Mouse (Mus musculus) neutrophil, adult 5-6 weeks (primary cell): ENCODE results near the gene Oxct1. TPM values are rescaled to one million over a fixed set of nuclear protein-coding genes. Genes with fewer than 3 reads are reported as not detected.

Experiments
- ATAC-seq: fragments of 151-379, 151-347 bp; 2 replicates; pipeline ENCODE4 v1.8.0; 2017; ENCODE audit warnings: mild to moderate bottlenecking, moderate TSS enrichment; ENCODE audit not compliant: insufficient number of reproducible peaks, poor library complexity, low FRiP score, severe bottlenecking; ENCODE audit errors: extremely low read depth
- total RNA-seq: library from RNA; stranded (forward); fragments of 200-1000 nt; gene quantifications from 2 replicates; pipeline ENCODE4 v1.2.3, GENCODE M21; 2017

Gene Oxct1
- total RNA-seq, 1 experiment from 2014 or later = 62.6 TPM

GRCm38 (mm10) chr15:4090601-4091000 lies 64.4 kb downstream of the Oxct1 start:
- no peak for ATAC-seq

GRCm38 (mm10) chr15:4092586-4092985 lies 66.4 kb downstream of the Oxct1 start:
- no peak for ATAC-seq

- no peak for ATAC-seq
Measured at GRCm38 (mm10) chr15:4100341-4100921, 74.2 kb downstream of the Oxct1 start.

- ATAC-seq = no peak
Measured at GRCm38 (mm10) chr15:4101025-4101424, 74.8 kb downstream of the Oxct1 start.

GRCm38 (mm10) chr15:4104319-4104718 lies 78.1 kb downstream of the Oxct1 start:
- no peak for ATAC-seq

- ATAC-seq = no peak
Measured at GRCm38 (mm10) chr15:4105498-4105897, 79.3 kb downstream of the Oxct1 start.

DNA sequence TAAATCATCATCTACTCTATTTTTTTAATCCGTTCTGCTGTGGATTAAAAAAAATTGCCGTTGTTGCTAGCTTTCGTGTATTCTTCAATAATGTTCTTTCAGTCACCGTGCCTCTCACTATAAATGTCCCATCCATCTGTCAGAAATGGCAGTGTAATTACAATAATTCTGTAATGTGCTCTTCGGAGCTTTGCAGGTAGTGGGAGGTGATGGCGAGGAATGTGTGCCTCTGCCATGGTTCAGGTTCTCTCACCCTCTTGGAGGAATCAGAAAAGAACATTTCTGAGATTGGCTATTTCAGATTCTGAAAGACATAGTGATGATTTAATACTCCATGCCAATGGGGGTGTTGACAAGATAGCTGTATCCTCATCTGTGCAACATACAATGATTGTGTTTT lies 93.8 kb downstream of the Oxct1 start:
- no peak for ATAC-seq

GRCm38 (mm10) chr15:4124648-4125047 lies 98.5 kb downstream of the Oxct1 start:
- ATAC-seq = no peak

DNA sequence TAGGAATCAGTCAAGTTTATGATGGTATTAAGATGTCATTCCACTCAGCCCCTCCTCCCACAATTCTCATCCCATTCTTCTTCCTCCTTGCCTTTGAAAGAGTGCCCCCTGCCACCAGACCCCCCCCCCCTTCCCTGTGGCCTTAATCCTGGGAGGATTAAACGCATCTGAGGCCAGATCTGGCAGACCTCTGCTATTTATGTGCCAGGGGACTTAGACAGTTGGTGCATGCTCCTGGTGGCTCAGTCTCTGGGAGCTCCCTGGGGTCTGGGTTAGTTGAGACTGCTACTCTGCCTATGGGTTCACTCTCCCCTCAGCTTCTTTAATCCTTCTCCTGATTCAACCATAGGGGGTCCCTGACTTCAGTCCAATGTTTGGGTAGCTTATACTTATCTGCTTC lies 112.3 kb downstream of the Oxct1 start:
- ATAC-seq = no peak

DNA sequence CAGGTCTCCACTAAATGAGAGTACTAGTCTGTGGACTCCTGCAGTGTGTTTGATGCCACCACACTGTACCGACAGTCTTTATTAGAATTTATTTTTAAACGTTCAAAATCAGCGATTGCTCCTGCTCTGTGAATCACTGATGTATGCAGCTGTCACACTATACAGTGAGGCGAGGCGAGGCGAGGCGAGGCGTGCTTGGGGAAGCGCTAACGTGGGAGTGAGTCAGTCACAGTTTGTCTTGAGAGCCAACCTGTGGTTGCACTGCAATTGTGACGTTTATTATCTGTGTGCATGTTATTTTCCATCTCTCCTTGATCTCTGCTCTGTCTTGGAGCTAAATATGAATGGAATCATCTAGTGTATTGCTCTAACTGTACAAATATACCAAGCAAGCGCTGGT lies 113.3 kb downstream of the Oxct1 start:
- ATAC-seq = no peak

DNA sequence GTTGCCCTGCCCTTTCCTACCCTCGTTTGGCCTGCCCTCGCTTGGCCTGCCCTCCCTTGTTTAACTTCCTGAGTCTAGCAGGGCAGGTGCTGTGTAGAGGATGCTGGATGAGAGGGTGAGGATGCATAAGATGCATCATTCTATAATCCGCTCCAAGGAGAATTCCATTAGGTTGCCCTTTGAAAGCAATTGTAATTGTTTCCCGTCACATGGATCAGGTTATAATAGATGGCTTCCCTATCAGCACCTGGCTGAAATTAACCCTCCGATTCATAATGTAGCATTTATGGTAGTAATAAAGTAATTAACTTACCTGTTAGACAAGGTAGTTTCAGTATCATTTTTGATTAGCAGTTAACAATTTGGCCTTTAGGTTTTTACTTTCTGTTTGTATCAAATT lies 119.2 kb downstream of the Oxct1 start:
- no peak for ATAC-seq

DNA sequence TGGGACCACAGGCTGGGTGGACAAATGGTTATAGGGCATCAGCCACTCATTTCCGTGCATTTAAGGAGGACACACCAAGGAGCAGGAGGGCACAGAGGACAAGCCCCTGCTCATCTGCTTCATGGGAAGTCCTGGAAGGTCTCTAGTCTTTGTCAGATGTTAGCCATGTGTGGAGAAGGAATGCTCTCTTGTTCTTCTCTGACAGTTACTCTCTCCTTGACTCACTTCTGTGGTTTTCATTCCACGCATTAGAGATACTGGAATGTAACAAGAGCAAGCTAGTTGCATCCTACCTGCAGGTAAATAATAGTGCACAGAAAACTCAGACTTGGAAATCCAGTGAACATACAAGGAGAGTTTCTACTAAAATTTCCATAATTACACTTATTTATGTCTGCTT lies 121.5 kb downstream of the Oxct1 start:
- ATAC-seq = no peak

DNA sequence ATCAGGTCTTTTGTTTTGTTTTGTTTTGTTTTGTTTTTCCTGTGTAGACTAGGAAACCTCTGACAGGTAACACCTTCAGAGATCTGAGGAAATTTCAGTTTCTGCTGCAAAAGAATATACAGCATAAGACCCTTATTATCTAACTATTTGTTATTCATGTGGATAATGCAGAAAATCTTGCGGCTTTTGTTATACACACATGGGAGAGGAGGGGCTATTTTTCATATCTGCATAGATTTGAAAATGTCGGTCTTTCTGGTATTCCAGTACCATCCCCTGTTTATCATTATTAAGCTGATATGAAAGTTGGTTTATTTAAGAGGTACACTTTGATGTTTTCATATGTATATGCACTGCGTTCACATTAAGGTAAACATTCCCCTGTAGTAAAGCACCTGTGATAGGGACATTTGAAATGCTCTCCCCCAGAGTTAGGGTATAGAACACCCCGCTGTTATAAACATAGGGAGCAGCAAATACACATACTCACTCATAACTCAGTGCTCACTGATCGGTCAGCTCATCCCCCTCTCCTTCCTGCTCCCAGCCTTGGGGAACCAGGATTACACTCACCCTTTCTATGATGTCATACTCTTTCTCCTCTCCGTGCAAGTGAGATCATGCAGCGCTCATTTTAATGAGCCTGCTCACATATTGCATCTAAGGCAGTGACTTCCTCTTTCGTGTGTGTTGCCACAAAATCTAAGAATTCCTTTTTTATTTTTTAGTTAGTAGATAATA lies 122.6 kb downstream of the Oxct1 start:
- no peak for ATAC-seq

DNA sequence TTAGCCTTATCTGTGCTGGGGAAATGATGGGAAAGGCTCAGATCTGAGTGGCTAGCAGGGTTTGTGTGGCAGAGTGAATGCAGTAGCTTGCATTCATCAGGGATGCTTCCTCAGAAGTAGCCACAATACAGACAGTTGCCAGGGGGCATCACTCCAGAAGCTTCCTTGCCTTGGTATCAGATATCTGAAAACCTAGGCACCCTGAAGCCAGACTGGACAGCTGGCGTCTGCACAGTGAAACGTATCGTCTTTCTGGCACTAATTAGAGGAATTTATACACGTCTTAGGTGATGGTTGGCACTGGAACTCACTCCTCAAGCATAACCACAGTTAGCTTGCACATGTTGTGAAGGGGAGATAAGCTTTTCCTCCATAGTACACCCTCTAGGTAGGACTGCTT lies 128.5 kb downstream of the Oxct1 start:
- ATAC-seq = no peak

GRCm38 (mm10) chr15:4167946-4168345 lies 141.8 kb downstream of the Oxct1 start:
- no peak for ATAC-seq

DNA sequence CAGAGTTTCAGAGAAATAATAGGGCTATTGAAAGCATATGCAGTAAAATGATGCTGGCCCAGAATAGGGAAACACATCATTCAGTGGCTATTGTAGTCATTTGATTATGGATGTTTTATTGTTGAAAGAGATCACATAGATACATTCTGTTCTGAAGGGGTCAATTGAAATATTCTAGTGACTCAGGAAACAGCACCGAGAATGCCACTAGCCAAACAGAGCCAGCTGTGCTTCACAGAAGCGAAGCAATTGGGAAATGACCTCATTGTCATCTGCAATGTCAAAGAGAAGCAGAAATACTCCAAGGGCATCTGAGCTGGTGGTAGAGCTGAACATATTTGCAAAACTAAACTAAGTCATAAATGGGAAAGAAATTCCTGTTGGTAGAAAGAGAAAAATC lies 145.4 kb downstream of the Oxct1 start:
- no peak for ATAC-seq

DNA sequence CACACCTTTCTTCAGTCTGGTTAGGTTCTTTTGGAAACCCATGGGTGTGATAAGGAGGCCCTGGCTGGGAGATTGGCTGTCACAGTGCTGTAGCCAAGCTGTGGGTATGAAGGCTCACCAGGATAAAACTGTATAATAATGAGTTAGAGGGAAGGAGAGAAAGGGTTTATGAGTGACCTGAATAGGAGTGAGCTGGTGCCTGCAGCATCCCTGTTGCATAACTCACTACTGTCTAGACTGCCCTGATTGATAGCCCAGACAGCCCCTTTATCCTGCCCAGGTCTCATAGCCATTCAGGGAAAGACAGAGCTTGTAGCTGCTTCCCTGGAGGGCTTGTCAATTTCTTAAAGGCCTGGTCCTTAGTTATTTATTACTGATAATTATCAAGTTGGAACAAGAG lies 171.7 kb downstream of the Oxct1 start:
- no peak for ATAC-seq
